Mouse (Mus musculus): ENCODE measurements around the gene Ganc. TPM values are rescaled to one million over a fixed set of nuclear protein-coding genes. Genes with fewer than 3 reads are reported as not detected.

Ganc gene
- 4.3 and 5.1 TPM in 2 replicates for polyA plus RNA-seq (2012; rRNA removed)
- 4.8 and 5.4 TPM in 2 replicates for polyA plus RNA-seq (2014; fragmentation: Nextera tagmentation; extraction: Ambion mirVana)

DNA sequence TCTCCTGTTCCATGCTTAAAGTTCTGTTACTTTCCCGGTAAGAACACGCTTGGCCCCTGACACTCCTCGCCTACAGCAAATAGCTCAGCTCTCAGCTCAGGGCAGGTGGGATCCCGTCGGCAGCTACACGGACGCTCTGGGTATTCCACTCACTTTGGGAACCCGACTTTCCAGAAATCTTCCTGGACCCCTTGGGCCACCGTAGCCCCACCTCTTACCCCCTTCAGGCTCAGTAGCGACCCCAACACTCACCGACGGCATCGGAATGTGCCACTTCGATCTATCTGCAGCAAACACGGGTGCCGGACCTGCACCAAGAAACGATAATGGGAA, at the start of gene Ganc:
TSS of gene Ganc (plus strand) at position 244 of the 333 bp plus-strand sequence.
- peaks cover 13 to 18% of the 10 kb centered on the region in 2 experiments for H3K4me1 ChIP-seq (replicated peaks; ENCODE audit: control insufficient read depth in 2 of 2, insufficient read depth in 2 of 2, low read length in 1 of 2)
- 1% methylated on average over 17 of the region's 17 CpGs for WGBS (ENCODE audit: insufficient replicate concordance)
- H3K9me3 ChIP-seq (ENCODE audit: control insufficient read depth, low read length): no peaks in the 10 kb centered on the region
- TF ChIP-seq EP300 (IDR thresholded peaks at IDR 0.05; ENCODE audit: low read depth) (no peak), CTCF (IDR thresholded peaks at IDR 0.05; ENCODE audit: low read depth) (no peak)
- peak within 1 kb of the TSS; percentile 89 for H3K27ac ChIP-seq
- ATAC-seq (ENCODE audit: insufficient read depth) (peak; percentile 50), DNase-seq (ENCODE audit: low read depth in 3 of 3, low spot score in 3 of 3) (peak in 1 of 3 experiments; percentile 26)
- H3K27me3 ChIP-seq (ENCODE audit: control insufficient read depth, insufficient read depth, low read length): no peaks in the 10 kb centered on the region
- H3K36me3 ChIP-seq (replicated peaks; ENCODE audit: control insufficient read depth, insufficient read depth, low read depth): no peaks in the 10 kb centered on the region; the same call in 1 of the 2 replicates
- H3K4me2 ChIP-seq (ENCODE audit: low read depth): peak within 1 kb of the TSS; percentile 99
- H3K9ac ChIP-seq (replicated peaks): peak within 1 kb of the TSS; percentile 79
- peak within 1 kb of the TSS; percentile 98 for H3K4me3 ChIP-seq (ENCODE audit: insufficient read depth in 1 of 2, low read depth in 2 of 2, low read length in 2 of 2)

DNA sequence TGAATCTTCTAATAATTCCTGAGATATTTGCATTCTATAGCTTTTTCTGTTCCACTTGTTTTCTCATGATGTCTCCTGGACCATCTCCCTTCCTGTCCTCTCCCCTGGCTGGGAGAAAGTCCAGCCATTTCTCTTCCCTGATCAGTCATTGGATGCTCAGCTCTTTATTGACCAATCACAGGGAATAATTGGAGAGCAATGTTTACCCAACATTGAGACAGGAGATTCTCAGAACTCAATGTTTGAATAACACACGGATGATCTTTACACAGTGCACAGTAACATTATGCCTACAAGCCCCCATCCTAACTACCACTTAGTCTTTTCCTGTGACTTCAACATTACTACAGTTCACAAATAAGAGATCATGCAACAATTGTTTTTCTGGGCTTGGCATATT, 43.3 kb upstream of the Ganc start:
- no peaks in the 10 kb centered on the region for H3K4me1 ChIP-seq (replicated peaks; ENCODE audit: control insufficient read depth in 2 of 2, insufficient read depth in 2 of 2, low read length in 1 of 2)
- ATAC-seq (ENCODE audit: insufficient read depth) (no peak; the same call in 1 of the 2 replicates), DNase-seq (ENCODE audit: low read depth in 3 of 3, low spot score in 3 of 3) (no peak)
- peaks cover 29% of the 10 kb centered on the region for H3K36me3 ChIP-seq (replicated peaks; ENCODE audit: control insufficient read depth, insufficient read depth, low read depth)
- no peak overlapping the region for H3K4me2 ChIP-seq (ENCODE audit: low read depth)
- H3K9ac ChIP-seq (replicated peaks): no peak overlapping the region
- no peak overlapping the region for H3K27ac ChIP-seq
- H3K27me3 ChIP-seq (ENCODE audit: control insufficient read depth, insufficient read depth, low read length): no peaks in the 10 kb centered on the region
- H3K4me3 ChIP-seq (ENCODE audit: insufficient read depth in 1 of 2, low read depth in 2 of 2, low read length in 2 of 2): no peak overlapping the region
- 75% methylated on average over 1 of the region's 1 CpGs for WGBS (ENCODE audit: insufficient replicate concordance)
- H3K9me3 ChIP-seq (ENCODE audit: control insufficient read depth, low read length): no peaks in the 10 kb centered on the region
- no peak for TF ChIP-seq EP300 (IDR thresholded peaks at IDR 0.05; ENCODE audit: low read depth)
- TF ChIP-seq CTCF (IDR thresholded peaks at IDR 0.05; ENCODE audit: low read depth): no peak

DNA sequence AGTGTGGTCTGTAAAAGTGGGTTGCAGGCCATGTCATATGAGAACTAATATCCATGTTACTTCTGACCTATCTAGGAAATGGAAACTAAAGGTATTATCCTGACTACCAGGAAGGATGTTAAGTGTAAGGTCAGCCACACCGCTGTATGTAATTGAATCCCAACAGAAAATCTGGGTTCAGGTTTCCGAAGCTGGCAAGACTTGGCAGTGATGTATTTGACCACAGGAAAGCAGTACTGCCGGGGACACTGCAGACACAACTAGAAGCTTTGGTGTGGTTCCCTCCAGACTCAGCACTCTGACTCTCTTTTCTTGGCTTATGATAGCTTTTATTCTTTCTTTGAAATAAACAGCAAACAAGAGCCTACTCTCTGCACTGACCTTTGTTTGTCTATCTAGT, 37.2 kb upstream of the Ganc start:
- Histone ChIP-seq H3K4me3 (ENCODE audit: insufficient read depth in 1 of 2, low read depth in 2 of 2, low read length in 2 of 2) (no peak overlapping the region), H3K9ac (replicated peaks) (no peak overlapping the region), H3K9me3 (ENCODE audit: control insufficient read depth, low read length) (no peaks in the 10 kb centered on the region), H3K36me3 (replicated peaks; ENCODE audit: control insufficient read depth, insufficient read depth, low read depth) (peaks cover 42% of the 10 kb centered on the region), H3K27ac (no peak overlapping the region), H3K4me2 (ENCODE audit: low read depth) (no peak overlapping the region), H3K4me1 (replicated peaks; ENCODE audit: control insufficient read depth in 2 of 2, insufficient read depth in 2 of 2, low read length in 1 of 2) (no peaks in the 10 kb centered on the region), H3K27me3 (ENCODE audit: control insufficient read depth, insufficient read depth, low read length) (no peaks in the 10 kb centered on the region)
- WGBS (ENCODE audit: insufficient replicate concordance): 92% methylated on average over 3 of the region's 3 CpGs
- TF ChIP-seq CTCF (IDR thresholded peaks at IDR 0.05; ENCODE audit: low read depth): no peak
- TF ChIP-seq EP300 (IDR thresholded peaks at IDR 0.05; ENCODE audit: low read depth): no peak
- ATAC-seq (ENCODE audit: insufficient read depth) (no peak), DNase-seq (ENCODE audit: low read depth in 3 of 3, low spot score in 3 of 3) (no peak)

DNA sequence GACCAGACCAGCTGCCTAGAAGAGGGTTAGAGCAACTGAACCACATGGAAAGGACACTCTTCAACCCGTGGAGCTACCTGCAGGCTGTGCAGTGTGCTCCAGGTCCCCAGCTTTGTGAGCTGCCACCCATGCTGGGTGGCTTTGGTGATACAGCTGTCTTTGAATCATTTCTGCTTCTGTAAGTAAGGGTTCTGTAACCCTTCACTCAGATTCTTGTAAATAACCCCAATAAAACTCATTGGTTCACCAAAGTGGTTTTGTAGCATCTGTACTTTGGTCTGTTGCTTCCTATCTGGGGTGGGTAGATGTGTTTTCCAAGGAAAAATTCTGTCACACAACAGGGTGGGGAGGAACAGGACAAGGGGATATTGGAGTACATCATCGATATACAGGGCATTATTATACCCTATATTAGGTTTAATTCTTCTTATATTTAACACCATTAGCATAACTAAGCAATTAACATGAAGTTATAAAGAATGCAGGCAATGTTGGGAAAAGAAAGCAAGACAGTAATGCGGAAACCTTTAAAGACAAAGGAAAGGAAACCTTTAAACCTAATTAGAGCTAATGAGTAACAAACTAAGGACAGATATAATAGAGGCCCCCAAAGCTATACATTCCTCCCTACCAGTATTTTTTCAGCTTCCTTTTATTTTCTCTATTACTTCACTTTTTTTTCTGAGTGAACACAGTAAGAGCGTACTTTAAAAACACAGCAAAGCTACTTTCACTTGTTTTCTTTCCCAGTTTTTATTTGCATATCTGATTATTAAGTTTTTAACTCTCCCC, 36.1 kb upstream of the Ganc start:
- H3K36me3 ChIP-seq (replicated peaks; ENCODE audit: control insufficient read depth, insufficient read depth, low read depth): peaks cover 39% of the 10 kb centered on the region
- H3K27me3 ChIP-seq (ENCODE audit: control insufficient read depth, insufficient read depth, low read length): no peaks in the 10 kb centered on the region
- no peak overlapping the region for H3K4me3 ChIP-seq (ENCODE audit: insufficient read depth in 1 of 2, low read depth in 2 of 2, low read length in 2 of 2)
- 90% methylated on average over 4 of the region's 4 CpGs for WGBS (ENCODE audit: insufficient replicate concordance)
- ATAC-seq (ENCODE audit: insufficient read depth): no peak
- no peak overlapping the region for H3K27ac ChIP-seq
- no peak for DNase-seq (ENCODE audit: low read depth in 3 of 3, low spot score in 3 of 3)
- no peaks in the 10 kb centered on the region for H3K9me3 ChIP-seq (ENCODE audit: control insufficient read depth, low read length)
- no peak overlapping the region for H3K4me2 ChIP-seq (ENCODE audit: low read depth)
- no peak for TF ChIP-seq CTCF (IDR thresholded peaks at IDR 0.05; ENCODE audit: low read depth)
- no peak for TF ChIP-seq EP300 (IDR thresholded peaks at IDR 0.05; ENCODE audit: low read depth)
- no peaks in the 10 kb centered on the region for H3K4me1 ChIP-seq (replicated peaks; ENCODE audit: control insufficient read depth in 2 of 2, insufficient read depth in 2 of 2, low read length in 1 of 2)
- H3K9ac ChIP-seq (replicated peaks): no peak overlapping the region

DNA sequence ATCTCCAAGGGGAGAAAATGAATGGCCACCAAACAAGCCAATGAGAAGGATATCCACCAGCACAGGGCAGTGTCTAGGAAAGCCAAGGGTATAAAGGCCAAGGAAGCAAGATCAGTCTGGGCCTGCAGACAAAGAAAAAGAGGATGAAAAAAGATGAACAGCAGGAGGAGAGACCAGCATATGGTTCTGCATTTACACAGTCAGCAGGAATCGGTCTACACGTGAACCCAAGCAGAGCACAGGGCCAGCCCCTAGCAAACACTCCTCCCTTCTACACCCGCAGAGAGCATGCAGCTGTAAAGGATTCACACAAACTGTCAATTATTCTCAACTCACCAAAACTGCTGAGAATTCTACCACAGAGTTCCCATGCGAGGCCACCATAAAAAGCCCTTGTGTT, 29.8 kb upstream of the Ganc start:
- no peak overlapping the region for H3K27ac ChIP-seq
- no peaks in the 10 kb centered on the region for H3K4me1 ChIP-seq (replicated peaks; ENCODE audit: control insufficient read depth in 2 of 2, insufficient read depth in 2 of 2, low read length in 1 of 2)
- peaks cover 39% of the 10 kb centered on the region for H3K36me3 ChIP-seq (replicated peaks; ENCODE audit: control insufficient read depth, insufficient read depth, low read depth)
- H3K9ac ChIP-seq (replicated peaks): no peak overlapping the region
- H3K4me2 ChIP-seq (ENCODE audit: low read depth): no peak overlapping the region
- TF ChIP-seq CTCF (IDR thresholded peaks at IDR 0.05; ENCODE audit: low read depth) (no peak), EP300 (IDR thresholded peaks at IDR 0.05; ENCODE audit: low read depth) (no peak)
- H3K4me3 ChIP-seq (ENCODE audit: insufficient read depth in 1 of 2, low read depth in 2 of 2, low read length in 2 of 2): no peak overlapping the region
- ATAC-seq (ENCODE audit: insufficient read depth) (no peak), DNase-seq (ENCODE audit: low read depth in 3 of 3, low spot score in 3 of 3) (no peak)
- H3K9me3 ChIP-seq (ENCODE audit: control insufficient read depth, low read length): no peaks in the 10 kb centered on the region
- no peaks in the 10 kb centered on the region for H3K27me3 ChIP-seq (ENCODE audit: control insufficient read depth, insufficient read depth, low read length)
- 84% methylated on average over 4 of the region's 4 CpGs for WGBS (ENCODE audit: insufficient replicate concordance)
